Mouse (Mus musculus) large intestine, adult 2 months (tissue): Measurements from ENCODE around the gene Lypd8. TPM values are rescaled to one million over a fixed set of nuclear protein-coding genes. Genes with fewer than 3 reads are reported as not detected.
A peak's percentile ranks its signal among the peaks of the same experiment; 100 is the strongest.

Experiments used
- DNase-seq: peaks from one replicate; pipeline ENCODE4 v3.0.0-alpha.2; 2012; ENCODE audit warnings: low read depth, low spot score
- WGBS: fragments of 180-500 bp; shearing (Covaris S2); methylation state at CpG from one replicate; pipeline ENCODE4 v1.1.7; 2018; 5-methylcytosine and 5-hydroxymethylcytosine counted together
- polyA plus RNA-seq: library from polyadenylated mRNA; depleted of rRNA; stranded (reverse); fragments of >200 nt; gene quantifications from 2 replicates; pipeline ENCODE4 v1.2.3, GENCODE M21; 2012; rRNA removed

The Lypd8 gene
- polyA plus RNA-seq, 1 experiment = 6,429 TPM

GRCm38 (mm10) chr11:58379516-58379915 is 673 bp downstream of the Lypd8 start:
- WGBS = 25% methylated on average over 1 of the region's 1 CpGs

GRCm38 (mm10) chr11:58382471-58382870 is 3.6 kb downstream of the Lypd8 start:
- WGBS = 81% methylated on average over 6 of the region's 6 CpGs

More at GRCm38 (mm10) chr11:58379516-58379915, 673 bp downstream of the Lypd8 start:
- no peak for DNase-seq

GRCm38 (mm10) chr11:58399985-58400645 is 21.3 kb downstream of the Lypd8 start:
- 76% methylated on average over 6 of the region's 6 CpGs for WGBS
- no peak for DNase-seq

More at GRCm38 (mm10) chr11:58382471-58382870, 3.6 kb downstream of the Lypd8 start:
- no peak for DNase-seq

GRCm38 (mm10) chr11:58400655-58401054 is 21.8 kb downstream of the Lypd8 start:
- no peak for DNase-seq
- WGBS = 73% methylated on average over 5 of the region's 5 CpGs

- WGBS = 10% methylated on average over 3 of the region's 3 CpGs
- no peak for DNase-seq
These were observed 29.2 kb downstream of the Lypd8 start for GRCm38 (mm10) chr11:58408066-58408465.

GRCm38 (mm10) chr11:58418336-58418735 is 39.5 kb downstream of the Lypd8 start:
- DNase-seq = no peak
- WGBS = 29% methylated on average over 3 of the region's 3 CpGs

- WGBS = 12% methylated on average over 1 of the region's 1 CpGs
- DNase-seq = peak; percentile 92
These were observed 42.0 kb downstream of the Lypd8 start, which contains the start of gene 1810065E05Rik for GRCm38 (mm10) chr11:58420815-58421214. Gene 1810065E05Rik, plus strand, starts transcription at chr11:58421111.

GRCm38 (mm10) chr11:58432259-58432658 is 53.4 kb downstream of the Lypd8 start, which contains the start of gene Gm12253:
Gene Gm12253, plus strand, starts transcription at chr11:58432559.
- no peak for DNase-seq
- 88% methylated on average over 3 of the region's 3 CpGs for WGBS

GRCm38 (mm10) chr11:58437866-58438265 is 59.0 kb downstream of the Lypd8 start:
- DNase-seq = no peak
- 7% methylated on average over 5 of the region's 5 CpGs for WGBS

Other genes with a start within 250 kb of the Lypd8 start
- 4.7 and 6.9 TPM in 2 replicates for gene Gemin5, start 210.5 kb upstream of the Lypd8 start, polyA plus RNA-seq
- gene Mrpl22, start 207.4 kb upstream of the Lypd8 start, polyA plus RNA-seq = 40.5 and 47.8 TPM in 2 replicates
- 41.9 and 47.9 TPM in 2 replicates for gene Igtp, start 179.5 kb upstream of the Lypd8 start, polyA plus RNA-seq
- gene Irgm2, start 179.4 kb upstream of the Lypd8 start, polyA plus RNA-seq = 29.1 TPM in 2 replicates
- 0.09 and 0.19 TPM in 2 replicates for gene 4930438A08Rik, start 104.2 kb upstream of the Lypd8 start, polyA plus RNA-seq
- gene Zfp692, start 72.0 kb upstream of the Lypd8 start, polyA plus RNA-seq = 24.8 and 28.7 TPM in 2 replicates
- gene Zfp672, start 48.7 kb upstream of the Lypd8 start, polyA plus RNA-seq = 16.6 and 20.8 TPM in 2 replicates
- 26.7 and 27.6 TPM in 2 replicates for gene Sh3bp5l, start 48.3 kb upstream of the Lypd8 start, polyA plus RNA-seq
- 19.1 and 114 TPM in 2 replicates for gene 1810065E05Rik, start 42.1 kb downstream of the Lypd8 start, polyA plus RNA-seq
- gene Gm12253, start 53.5 kb downstream of the Lypd8 start, polyA plus RNA-seq = not detected in 2 replicates
- not detected in 2 replicates for gene Lypd9, start 73.9 kb downstream of the Lypd8 start, polyA plus RNA-seq
- not detected in 2 replicates for gene Olfr30, start 83.2 kb downstream of the Lypd8 start, polyA plus RNA-seq
- not detected in 2 replicates for gene Olfr332, start 113.5 kb downstream of the Lypd8 start, polyA plus RNA-seq
- gene Olfr331, start 123.5 kb downstream of the Lypd8 start, polyA plus RNA-seq = not detected in 2 replicates
- not detected in 2 replicates for gene Olfr330, start 155.8 kb downstream of the Lypd8 start, polyA plus RNA-seq
- not detected in 2 replicates for gene Olfr329-ps, start 167.4 kb downstream of the Lypd8 start, polyA plus RNA-seq
- not detected in 2 replicates for gene Olfr328, start 176.6 kb downstream of the Lypd8 start, polyA plus RNA-seq
- not detected in 2 replicates for gene Olfr224, start 191.5 kb downstream of the Lypd8 start, polyA plus RNA-seq
- not detected in 2 replicates for gene Olfr325, start 198.7 kb downstream of the Lypd8 start, polyA plus RNA-seq
- gene Olfr324, start 216.1 kb downstream of the Lypd8 start, polyA plus RNA-seq = not detected in 2 replicates
- gene 2210407C18Rik, start 237.0 kb downstream of the Lypd8 start, polyA plus RNA-seq = 166 and 238 TPM in 2 replicates